Mouse (Mus musculus): ENCODE results near the gene Epn1. TPM values are rescaled to one million over a fixed set of nuclear protein-coding genes. Genes with fewer than 3 reads are reported as not detected.

Gene Epn1
- polyA plus RNA-seq (2014; fragmentation: Nextera tagmentation; extraction: Ambion mirVana) = 76.0 and 77.9 TPM in 2 replicates

GRCm38 (mm10) chr7:5080010-5080751, at the start of gene Epn1:
Gene Epn1 (plus strand): TSS chr7:5080235.
- ATAC-seq (ENCODE audit: insufficient read depth) (peak; percentile 98), DNase-seq (peak; percentile 99)
- H3K9ac ChIP-seq = peak within 1 kb of the TSS; percentile 95
- under 1% methylated on average over 81 of the region's 81 CpGs for WGBS
- peaks cover 62% of the 10 kb centered on the region for H3K36me3 ChIP-seq (ENCODE audit: insufficient read depth)
- no peak for TF ChIP-seq CTCF (IDR thresholded peaks at IDR 0.05; ENCODE audit: low read depth)
- peak within 1 kb of the TSS; percentile 87 for H3K4me2 ChIP-seq
- no peaks in the 10 kb centered on the region for H3K27me3 ChIP-seq (ENCODE audit: insufficient read depth, low read length)
- H3K4me1 ChIP-seq (ENCODE audit: insufficient read depth) = no peaks in the 10 kb centered on the region
- peak within 1 kb of the TSS; percentile 98 for H3K4me3 ChIP-seq (ENCODE audit: low read depth, low read length)
- no peaks in the 10 kb centered on the region for H3K9me3 ChIP-seq (ENCODE audit: low read depth, low read length)
- H3K27ac ChIP-seq (ENCODE audit: low read depth) = peak within 1 kb of the TSS; percentile 95

- Histone ChIP-seq H3K4me2 (no peak overlapping the region), H3K27me3 (ENCODE audit: insufficient read depth, low read length) (no peaks in the 10 kb centered on the region), H3K9me3 (ENCODE audit: low read depth, low read length) (peaks cover 40% of the 10 kb centered on the region), H3K4me3 (ENCODE audit: low read depth, low read length) (no peak overlapping the region), H3K36me3 (ENCODE audit: insufficient read depth) (peaks cover 83% of the 10 kb centered on the region), H3K4me1 (ENCODE audit: insufficient read depth) (no peaks in the 10 kb centered on the region), H3K9ac (no peak overlapping the region), H3K27ac (ENCODE audit: low read depth) (no peak overlapping the region)
- no peak for TF ChIP-seq CTCF (IDR thresholded peaks at IDR 0.05; ENCODE audit: low read depth)
- WGBS = 84% methylated on average over 63 of the region's 63 CpGs
- no peak for ATAC-seq (ENCODE audit: insufficient read depth)
- no peak for DNase-seq
Observed at GRCm38 (mm10) chr7:5030554-5031275, 49.3 kb upstream of the Epn1 start.

- peaks cover 40% of the 10 kb centered on the region for H3K9me3 ChIP-seq (ENCODE audit: low read depth, low read length)
Observed at GRCm38 (mm10) chr7:5031496-5031895, 48.5 kb upstream of the Epn1 start.

GRCm38 (mm10) chr7:5033818-5034217, 46.2 kb upstream of the Epn1 start, which contains the start of gene 4632433K11Rik:
Gene 4632433K11Rik (plus strand): TSS chr7:5034118.
- no peak for ATAC-seq (ENCODE audit: insufficient read depth)
- 85% methylated on average over 3 of the region's 3 CpGs for WGBS
- H3K9me3 ChIP-seq (ENCODE audit: low read depth, low read length) = peaks cover 38% of the 10 kb centered on the region
- TF ChIP-seq CTCF (IDR thresholded peaks at IDR 0.05; ENCODE audit: low read depth) = no peak
- H3K4me2 ChIP-seq = no peak within 1 kb of the TSS
- H3K9ac ChIP-seq = no peak within 1 kb of the TSS
- H3K4me3 ChIP-seq (ENCODE audit: low read depth, low read length) = no peak within 1 kb of the TSS
- no peaks in the 10 kb centered on the region for H3K27me3 ChIP-seq (ENCODE audit: insufficient read depth, low read length)
- H3K27ac ChIP-seq (ENCODE audit: low read depth) = no peak within 1 kb of the TSS
- H3K4me1 ChIP-seq (ENCODE audit: insufficient read depth) = no peaks in the 10 kb centered on the region
- no peak for DNase-seq
- H3K36me3 ChIP-seq (ENCODE audit: insufficient read depth) = peaks cover 69% of the 10 kb centered on the region

More at GRCm38 (mm10) chr7:5031496-5031895, 48.5 kb upstream of the Epn1 start:
- H3K36me3 ChIP-seq (ENCODE audit: insufficient read depth) = peaks cover 83% of the 10 kb centered on the region
- ATAC-seq (ENCODE audit: insufficient read depth) (no peak), DNase-seq (no peak)
- no peak overlapping the region for H3K27ac ChIP-seq (ENCODE audit: low read depth)
- H3K4me1 ChIP-seq (ENCODE audit: insufficient read depth) = no peaks in the 10 kb centered on the region
- WGBS = 84% methylated on average over 46 of the region's 46 CpGs
- no peaks in the 10 kb centered on the region for H3K27me3 ChIP-seq (ENCODE audit: insufficient read depth, low read length)
- no peak overlapping the region for H3K9ac ChIP-seq
- no peak overlapping the region for H3K4me3 ChIP-seq (ENCODE audit: low read depth, low read length)
- no peak for TF ChIP-seq CTCF (IDR thresholded peaks at IDR 0.05; ENCODE audit: low read depth)
- H3K4me2 ChIP-seq = no peak overlapping the region

GRCm38 (mm10) chr7:5035628-5036027, 44.4 kb upstream of the Epn1 start:
- Histone ChIP-seq H3K27me3 (ENCODE audit: insufficient read depth, low read length) (no peaks in the 10 kb centered on the region), H3K4me3 (ENCODE audit: low read depth, low read length) (no peak overlapping the region), H3K4me1 (ENCODE audit: insufficient read depth) (no peaks in the 10 kb centered on the region), H3K36me3 (ENCODE audit: insufficient read depth) (peaks cover 51% of the 10 kb centered on the region), H3K9ac (no peak overlapping the region), H3K4me2 (no peak overlapping the region), H3K27ac (ENCODE audit: low read depth) (no peak overlapping the region), H3K9me3 (ENCODE audit: low read depth, low read length) (peaks cover 20% of the 10 kb centered on the region)
- ATAC-seq (ENCODE audit: insufficient read depth) (no peak), DNase-seq (no peak)
- no peak for TF ChIP-seq CTCF (IDR thresholded peaks at IDR 0.05; ENCODE audit: low read depth)
- 95% methylated on average over 17 of the region's 17 CpGs for WGBS

- WGBS = 86% methylated on average over 9 of the region's 9 CpGs
- H3K27ac ChIP-seq (ENCODE audit: low read depth) = no peak overlapping the region
- H3K36me3 ChIP-seq (ENCODE audit: insufficient read depth) = peaks cover 46% of the 10 kb centered on the region
- H3K9me3 ChIP-seq (ENCODE audit: low read depth, low read length) = peaks cover 15% of the 10 kb centered on the region
- no peak for DNase-seq
- no peaks in the 10 kb centered on the region for H3K4me1 ChIP-seq (ENCODE audit: insufficient read depth)
- ATAC-seq (ENCODE audit: insufficient read depth) = no peak
- no peak overlapping the region for H3K4me3 ChIP-seq (ENCODE audit: low read depth, low read length)
- H3K4me2 ChIP-seq = no peak overlapping the region
- H3K9ac ChIP-seq = no peak overlapping the region
- H3K27me3 ChIP-seq (ENCODE audit: insufficient read depth, low read length) = no peaks in the 10 kb centered on the region
- TF ChIP-seq CTCF (IDR thresholded peaks at IDR 0.05; ENCODE audit: low read depth) = no peak
Observed at GRCm38 (mm10) chr7:5036136-5036535, 43.9 kb upstream of the Epn1 start.

GRCm38 (mm10) chr7:5037026-5037425, 43.0 kb upstream of the Epn1 start:
- Histone ChIP-seq H3K9ac (no peak overlapping the region), H3K27ac (ENCODE audit: low read depth) (no peak overlapping the region), H3K4me2 (no peak overlapping the region), H3K4me1 (ENCODE audit: insufficient read depth) (no peaks in the 10 kb centered on the region), H3K36me3 (ENCODE audit: insufficient read depth) (peaks cover 37% of the 10 kb centered on the region), H3K9me3 (ENCODE audit: low read depth, low read length) (peaks cover 6% of the 10 kb centered on the region), H3K4me3 (ENCODE audit: low read depth, low read length) (no peak overlapping the region), H3K27me3 (ENCODE audit: insufficient read depth, low read length) (no peaks in the 10 kb centered on the region)
- WGBS = 90% methylated on average over 7 of the region's 7 CpGs
- ATAC-seq (ENCODE audit: insufficient read depth) (no peak), DNase-seq (no peak)
- TF ChIP-seq CTCF (IDR thresholded peaks at IDR 0.05; ENCODE audit: low read depth) = no peak
